Comparison of ENCODE assay signal across 8 mouse cellular contexts in genomic region chr7:34484908-34485598, GRCm38 (mm10).
DNase-seq lines count a peak whose midpoint lies in the region; ATAC-seq lines count a peak whose summit lies in the region.
"Had no signal": no experiment of that assay in that cellular context is flagged by ENCODE, and none has a peak within 500 bp of the region (broad histone marks: within the 10 kb centered on the region; RNA-seq: fewer than 3 reads in every experiment).

No protein-coding gene starts in this region.

- no peak for ATAC-seq in granulocyte monocyte progenitor cell, adult 5-6 weeks (replicated peaks; ENCODE audit: poor library complexity, severe bottlenecking)

- DNase-seq in 3T3-L1 (ENCODE audit: low read depth, low spot score) = peak; percentile 1
- peak; percentile 27 for DNase-seq in A20 (ENCODE audit: low read depth, low spot score)
- peak; percentile 14 for DNase-seq in forelimb bud, embryonic 11.5 days (ENCODE audit: low read depth, low spot score)
- peak; percentile 9 to 35 for DNase-seq in lung, adult 18-20 months
- DNase-seq in cerebellum, adult 11-12 months = no peak
- no peak for DNase-seq in thymus, postnatal 0 days (ENCODE audit: low spot score)
- DNase-seq: spleen, adult 18-20 months had no signal

Comparison
In these comparisons a context has a peak if more than half of its experiments do, and no peak if none do; other contexts are left out.
1. DNase-seq: peak in 3T3-L1 (single experiment), A20 (single experiment), forelimb bud, embryonic 11.5 days (single experiment) and lung, adult 18-20 months (2 of 2); none in cerebellum, adult 11-12 months (single experiment) and thymus, postnatal 0 days (single experiment).